Mouse (Mus musculus) heart, embryonic 16.5 days (tissue): Measurements from ENCODE around the gene Abcb8. TPM values are rescaled to one million over a fixed set of nuclear protein-coding genes. Genes with fewer than 3 reads are reported as not detected.

Experiments
- ATAC-seq: fragments of 200-750 bp; cut with Nextera tagmentation; replicated peaks from 2 replicates; pipeline ENCODE4 v1.8.0; 2017; ENCODE audit warnings: moderate number of reproducible peaks; ENCODE audit not compliant: insufficient read depth, low FRiP score; ENCODE audit errors: extremely low read depth
- H3K27ac ChIP-seq: fragments of 300-500 bp; sonication (generic); 2 replicates; pipeline ENCODE4 v1.5.1; 2014; ENCODE audit warnings: mild to moderate bottlenecking, low read length, control low read depth, moderate library complexity
- H3K27me3 ChIP-seq: fragments of 300-500 bp; sonication (generic); 2 replicates; pipeline ENCODE4 v1.6.1; 2014; ENCODE audit warnings: low read length, mixed read lengths; ENCODE audit not compliant: control insufficient read depth, insufficient read depth
- H3K36me3 ChIP-seq: fragments of 300-500 bp; sonication (generic); 2 replicates; pipeline ENCODE4 v1.6.1; 2014; ENCODE audit not compliant: control insufficient read depth, insufficient read depth
- H3K4me1 ChIP-seq: fragments of 300-500 bp; sonication (generic); 2 replicates; pipeline ENCODE4 v1.6.1; 2014; ENCODE audit warnings: low read length, mixed read lengths; ENCODE audit not compliant: control insufficient read depth, insufficient read depth
- H3K4me2 ChIP-seq: fragments of 300-500 bp; sonication (generic); 2 replicates; pipeline ENCODE4 v1.6.1; 2014; ENCODE audit warnings: low read depth, mild to moderate bottlenecking, control low read depth, low read length
- H3K4me3 ChIP-seq: fragments of 300-500 bp; sonication (generic); 2 replicates; pipeline ENCODE4 v1.5.1; 2014; ENCODE audit warnings: mild to moderate bottlenecking, control low read depth, low read length
- H3K9ac ChIP-seq: fragments of 300-500 bp; sonication (generic); 2 replicates; pipeline ENCODE4 v1.6.1; 2014; ENCODE audit warnings: low read length, control low read depth
- H3K9me3 ChIP-seq: fragments of 300-500 bp; sonication (generic); replicated peaks from 2 replicates; pipeline ENCODE4 v1.6.1; 2016; ENCODE audit warnings: low read length; ENCODE audit not compliant: control insufficient read depth
- WGBS: fragments of 180-500 bp; shearing (Covaris S2); extraction: QIAGEN DNeasy Blood & Tissue Kit; methylation state at CpG from one replicate; pipeline ENCODE4 v1.1.7; 2014; 5-methylcytosine and 5-hydroxymethylcytosine counted together
- polyA plus RNA-seq: library from polyadenylated mRNA; unstranded; fragments of >200 nt; fragmentation: Nextera tagmentation; extraction: Ambion mirVana; gene quantifications from 2 replicates; pipeline ENCODE4 v1.2.1, GENCODE M21; 2015

Gene Abcb8
- polyA plus RNA-seq, 1 experiment from 2014 or later, result 71.1 TPM

DNA sequence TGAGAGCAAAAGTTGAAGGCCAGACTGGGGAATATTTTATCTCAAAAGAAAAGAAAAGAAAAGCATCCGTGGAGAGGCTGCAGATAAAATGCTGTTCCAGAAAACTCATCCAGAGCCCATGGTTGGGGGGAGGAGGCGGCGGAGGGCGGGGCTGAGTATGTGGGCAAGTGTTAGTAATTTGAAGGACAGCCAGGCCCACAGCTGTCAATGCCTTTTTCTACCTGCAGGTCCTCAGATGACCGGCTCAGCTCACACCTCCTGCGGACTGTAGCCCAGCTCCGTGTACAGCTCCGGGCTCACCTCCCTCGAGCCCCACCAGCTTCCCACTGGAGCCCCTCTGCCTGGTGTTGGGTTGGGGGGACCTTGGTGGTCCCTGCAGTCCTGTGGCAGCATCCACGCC is 6.2 kb downstream of the Abcb8 start:
- Histone ChIP-seq H3K9ac (no peak overlapping the region), H3K9me3 (no peaks in the 10 kb centered on the region), H3K36me3 (peaks cover 13% of the 10 kb centered on the region), H3K27ac (no peak overlapping the region), H3K27me3 (no peaks in the 10 kb centered on the region), H3K4me1 (peaks cover 11% of the 10 kb centered on the region), H3K4me3 (no peak overlapping the region), H3K4me2 (no peak overlapping the region)
- WGBS, result 73% methylated on average over 10 of the region's 10 CpGs
- no peak for ATAC-seq

DNA sequence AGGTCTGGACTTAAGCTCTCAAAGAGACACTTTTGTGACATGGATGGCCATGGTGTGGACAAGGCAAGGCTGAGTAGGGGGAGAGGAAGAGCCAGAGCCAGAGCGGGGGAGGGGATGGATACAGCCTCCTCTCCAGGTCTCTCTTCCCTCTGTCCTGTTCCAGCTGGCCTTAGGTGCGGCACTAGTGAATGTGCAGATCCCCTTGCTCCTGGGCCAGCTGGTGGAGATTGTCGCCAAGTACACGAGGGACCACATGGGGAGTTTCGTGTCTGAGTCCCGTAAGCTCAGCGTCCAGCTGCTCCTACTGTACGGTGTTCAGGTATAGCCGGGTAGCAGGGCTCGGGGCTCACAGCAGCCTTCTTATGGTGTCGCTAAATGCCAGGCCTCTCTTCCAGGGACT is 6.9 kb downstream of the Abcb8 start:
- no peaks in the 10 kb centered on the region for H3K9me3 ChIP-seq
- no peak overlapping the region for H3K27ac ChIP-seq
- no peak overlapping the region for H3K4me2 ChIP-seq
- no peak overlapping the region for H3K9ac ChIP-seq
- ATAC-seq, result no peak
- H3K27me3 ChIP-seq, result no peaks in the 10 kb centered on the region
- no peak overlapping the region for H3K4me3 ChIP-seq
- H3K36me3 ChIP-seq, result peaks cover 13% of the 10 kb centered on the region
- 87% methylated on average over 11 of the region's 11 CpGs for WGBS
- H3K4me1 ChIP-seq, result peaks cover 5% of the 10 kb centered on the region; the same call in 1 of the 2 replicates

DNA sequence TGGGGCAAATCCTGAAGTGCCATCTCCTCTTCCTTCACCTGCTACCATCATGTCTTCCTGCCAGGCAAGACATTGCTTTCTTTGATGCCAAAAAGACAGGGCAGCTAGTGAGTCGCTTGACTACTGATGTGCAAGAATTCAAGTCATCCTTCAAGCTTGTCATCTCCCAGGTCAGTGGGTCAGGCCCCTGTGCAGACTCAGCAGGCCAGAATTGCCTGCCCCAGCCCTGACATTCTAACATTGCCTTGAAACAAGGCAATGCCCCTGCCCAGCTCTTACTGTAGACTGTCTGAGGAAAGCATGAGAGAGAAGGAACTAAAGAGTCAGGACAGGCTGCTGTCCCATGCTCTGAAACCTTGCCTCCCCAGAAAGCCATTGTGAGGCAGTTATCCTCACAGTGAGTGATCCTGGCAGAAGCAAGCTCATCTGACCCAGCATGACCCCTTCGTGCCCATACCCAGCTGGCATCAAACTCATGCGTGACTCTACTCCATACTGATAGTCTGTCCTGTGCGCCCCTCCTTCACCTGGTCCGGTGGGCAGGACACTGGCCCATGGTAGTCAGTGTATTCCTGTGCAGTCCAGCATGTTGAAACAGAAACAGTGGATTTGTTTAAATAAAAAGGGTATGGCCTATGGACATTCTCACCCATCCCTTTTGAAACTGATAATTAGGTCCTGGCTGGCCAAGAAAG is 7.6 kb downstream of the Abcb8 start:
- WGBS, result 90% methylated on average over 5 of the region's 5 CpGs
- Histone ChIP-seq H3K4me3 (no peak overlapping the region), H3K9ac (no peak overlapping the region), H3K36me3 (peaks cover 14% of the 10 kb centered on the region), H3K4me2 (no peak overlapping the region), H3K27me3 (no peaks in the 10 kb centered on the region), H3K27ac (no peak overlapping the region), H3K9me3 (no peaks in the 10 kb centered on the region), H3K4me1 (peaks cover 5% of the 10 kb centered on the region; the same call in 1 of the 2 replicates)
- ATAC-seq, result no peak

- 56% methylated on average over 9 of the region's 9 CpGs for WGBS
- H3K4me1 ChIP-seq, result peaks cover 5% of the 10 kb centered on the region; the same call in 1 of the 2 replicates
- H3K4me3 ChIP-seq, result no peak overlapping the region
- H3K4me2 ChIP-seq, result no peak overlapping the region
- H3K36me3 ChIP-seq, result peaks cover 16% of the 10 kb centered on the region
- no peaks in the 10 kb centered on the region for H3K9me3 ChIP-seq
- peak; percentile 76 for ATAC-seq
- no peak overlapping the region for H3K27ac ChIP-seq
- no peaks in the 10 kb centered on the region for H3K27me3 ChIP-seq
- no peak overlapping the region; the same call in 1 of the 2 replicates for H3K9ac ChIP-seq
Measured at GRCm38 (mm10) chr5:24401969-24402368, 8.5 kb downstream of the Abcb8 start.

DNA sequence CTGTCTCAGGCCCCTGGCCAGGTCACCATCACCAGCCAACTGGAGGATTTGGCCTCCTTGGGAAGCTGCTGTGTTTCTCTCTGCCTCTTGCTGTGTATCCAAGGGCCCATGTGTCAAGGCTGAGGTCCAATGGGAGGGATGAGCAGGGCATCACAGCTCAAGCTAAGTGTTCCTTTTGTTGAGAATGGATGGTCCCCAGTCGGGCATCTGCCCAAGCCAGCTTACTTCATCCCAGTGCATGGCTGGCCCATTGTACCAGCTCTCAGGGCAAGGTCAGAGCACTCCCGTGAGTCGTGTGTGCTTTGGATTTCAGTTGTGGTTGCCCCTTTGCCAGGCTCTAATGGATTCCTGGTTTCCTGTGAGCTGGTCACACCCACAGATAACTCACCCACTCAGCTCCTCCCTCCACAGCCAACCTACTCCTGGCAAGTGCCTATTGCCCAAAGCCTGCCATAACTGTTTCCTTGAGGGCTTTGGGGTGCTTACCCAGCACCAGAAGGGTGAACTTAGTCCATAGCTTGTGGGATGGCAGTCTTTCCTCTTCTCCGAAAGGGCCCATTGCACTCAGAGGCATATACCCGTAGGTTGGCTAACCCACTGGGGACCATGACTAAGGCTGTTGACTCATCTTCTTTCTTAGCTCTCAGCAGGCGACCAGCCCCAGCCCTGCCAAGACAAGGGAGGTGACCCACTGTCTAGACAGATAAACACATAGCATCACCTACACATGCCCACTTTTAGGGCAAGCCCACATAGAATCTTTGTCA is 11.3 kb downstream of the Abcb8 start:
- Histone ChIP-seq H3K27ac (no peak overlapping the region), H3K4me1 (peaks cover 5% of the 10 kb centered on the region; the same call in 1 of the 2 replicates), H3K27me3 (no peaks in the 10 kb centered on the region), H3K4me3 (no peak overlapping the region), H3K9me3 (no peaks in the 10 kb centered on the region), H3K4me2 (no peak overlapping the region), H3K9ac (no peak overlapping the region), H3K36me3 (peaks cover 29% of the 10 kb centered on the region)
- ATAC-seq, result no peak
- WGBS, result 80% methylated on average over 6 of the region's 6 CpGs

DNA sequence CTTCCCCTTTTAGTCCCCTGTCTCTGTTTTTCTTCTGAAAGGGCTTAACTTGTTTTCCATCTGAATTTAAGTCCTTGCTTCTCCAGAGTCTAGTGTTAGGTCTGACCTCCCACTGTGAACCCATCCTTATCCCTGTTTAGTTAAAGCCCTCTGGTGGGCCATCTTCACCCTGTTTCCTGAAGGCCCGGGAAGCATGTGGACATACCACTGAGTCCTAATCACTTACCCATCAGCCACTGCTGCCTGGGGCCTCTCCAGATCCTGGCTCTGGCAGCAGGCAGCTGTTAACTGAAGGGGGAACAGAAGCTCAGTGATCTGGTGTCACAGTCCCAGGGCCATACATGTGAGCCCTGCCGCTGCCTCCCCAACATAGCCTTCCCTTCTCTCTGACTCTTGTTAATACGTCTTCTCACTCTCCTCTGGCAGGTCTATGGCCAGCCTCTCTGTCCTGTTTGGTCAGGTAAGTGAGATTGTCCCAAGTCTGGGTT is 12.0 kb downstream of the Abcb8 start:
- Histone ChIP-seq H3K4me1 (peaks cover 5% of the 10 kb centered on the region; the same call in 1 of the 2 replicates), H3K4me3 (no peak overlapping the region), H3K9me3 (no peaks in the 10 kb centered on the region), H3K27ac (no peak overlapping the region), H3K36me3 (peaks cover 29% of the 10 kb centered on the region), H3K4me2 (no peak overlapping the region), H3K9ac (no peak overlapping the region), H3K27me3 (no peaks in the 10 kb centered on the region)
- ATAC-seq, result no peak
- 42% methylated on average over 3 of the region's 3 CpGs for WGBS

DNA sequence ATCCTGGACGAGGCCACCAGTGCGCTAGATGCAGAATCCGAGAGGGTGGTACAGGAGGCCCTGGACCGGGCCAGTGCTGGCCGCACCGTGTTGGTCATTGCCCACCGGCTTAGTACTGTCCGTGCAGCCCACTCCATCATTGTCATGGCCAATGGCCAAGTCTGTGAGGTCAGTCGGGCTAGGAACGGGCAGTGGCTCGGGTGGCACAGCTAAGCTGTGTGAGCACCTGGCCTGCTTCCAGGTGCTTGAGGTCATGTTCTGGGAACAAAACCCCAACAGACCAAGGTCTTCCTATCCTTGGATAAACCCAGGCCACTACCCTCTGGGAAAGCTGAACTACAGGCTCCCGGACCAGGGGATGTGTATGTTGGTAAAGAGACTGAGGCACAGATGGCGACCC is 15.2 kb downstream of the Abcb8 start:
- Histone ChIP-seq H3K27me3 (no peaks in the 10 kb centered on the region), H3K9me3 (no peaks in the 10 kb centered on the region), H3K36me3 (peaks cover 23% of the 10 kb centered on the region), H3K4me3 (no peak overlapping the region), H3K4me2 (no peak overlapping the region), H3K4me1 (no peaks in the 10 kb centered on the region), H3K9ac (no peak overlapping the region), H3K27ac (no peak overlapping the region)
- no peak for ATAC-seq
- WGBS, result 79% methylated on average over 13 of the region's 13 CpGs

- Histone ChIP-seq H3K27ac (no peak overlapping the region), H3K4me2 (no peak overlapping the region), H3K9ac (no peak overlapping the region), H3K27me3 (no peaks in the 10 kb centered on the region), H3K9me3 (no peaks in the 10 kb centered on the region), H3K4me1 (no peaks in the 10 kb centered on the region), H3K4me3 (no peak overlapping the region), H3K36me3 (peaks cover 21% of the 10 kb centered on the region)
- WGBS, result 82% methylated on average over 2 of the region's 2 CpGs
- ATAC-seq, result no peak
Measured at GRCm38 (mm10) chr5:24409466-24409865, 16.0 kb downstream of the Abcb8 start.

- H3K9ac ChIP-seq, result no peak overlapping the region
- ATAC-seq, result no peak
- H3K27me3 ChIP-seq, result no peaks in the 10 kb centered on the region
- no peaks in the 10 kb centered on the region for H3K9me3 ChIP-seq
- H3K4me2 ChIP-seq, result no peak overlapping the region
- no peak overlapping the region for H3K27ac ChIP-seq
- 75% methylated on average over 2 of the region's 2 CpGs for WGBS
- H3K4me3 ChIP-seq, result no peak overlapping the region
- H3K4me1 ChIP-seq, result peaks cover 4% of the 10 kb centered on the region; the same call in 1 of the 2 replicates
- H3K36me3 ChIP-seq, result peaks cover 13% of the 10 kb centered on the region; the same call in 1 of the 2 replicates
Measured at GRCm38 (mm10) chr5:24412063-24412462, 18.6 kb downstream of the Abcb8 start.
